Mouse (Mus musculus) megakaryocyte, embryonic 14.5 days (primary cell): ENCODE measurements around the gene Rin3.

Source experiments
- FLI1 ChIP-seq: IDR thresholded peaks from 2 replicates; pipeline ENCODE4 v1.6.1; 2012; ENCODE audit warnings: low read length, inconsistent platforms, mixed read lengths
- GATA1 ChIP-seq: IDR thresholded peaks from 3 replicates; pipeline ENCODE4 v1.6.1; 2012; ENCODE audit warnings: mixed read lengths, low read length, inconsistent platforms, borderline replicate concordance

GRCm38 (mm10) chr12:102252525-102252924 is 30.3 kb upstream of the Rin3 start:
- TF ChIP-seq GATA1: no peak
- no peak for TF ChIP-seq FLI1
